Mouse (Mus musculus): ENCODE data around the gene Mcrip2. TPM values are rescaled to one million over a fixed set of nuclear protein-coding genes. Genes with fewer than 3 reads are reported as not detected.
A peak's percentile ranks its signal among the peaks of the same experiment; 100 is the strongest.

Gene Mcrip2
- 9.9 and 17.1 TPM in 2 replicates for polyA plus RNA-seq (2016; fragmentation: Nextera tagmentation; extraction: Ambion mirVana)

- Histone ChIP-seq H3K4me3 (peak within 1 kb of the TSS; percentile 93), H3K27me3 (ENCODE audit: low read depth, poor library complexity, severe bottlenecking) (no peaks in the 10 kb centered on the region), H3K9me3 (replicated peaks) (no peaks in the 10 kb centered on the region), H3K27ac (replicated peaks) (peak within 1 kb of the TSS; percentile 80), H3K36me3 (no peaks in the 10 kb centered on the region), H3K4me1 (peaks cover 42% of the 10 kb centered on the region)
- under 1% methylated on average over 24 of the region's 24 CpGs for WGBS
- peak; percentile 83 for DNase-seq (ENCODE audit: low spot score)
These were observed at the start of gene Mcrip2 for GRCm38 (mm10) chr17:25868601-25869191. TSS of gene Mcrip2 (minus strand) at chr17:25868764.

- Histone ChIP-seq H3K27me3 (ENCODE audit: low read depth, poor library complexity, severe bottlenecking) (no peaks in the 10 kb centered on the region), H3K36me3 (peaks cover 19% of the 10 kb centered on the region), H3K4me3 (peak overlapping the region; percentile 99), H3K27ac (replicated peaks) (no peak overlapping the region), H3K4me1 (peaks cover 37% of the 10 kb centered on the region), H3K9me3 (replicated peaks) (no peaks in the 10 kb centered on the region)
- DNase-seq (ENCODE audit: low spot score), result no peak
- WGBS, result 85% methylated on average over 9 of the region's 9 CpGs
These were observed 49.6 kb upstream of the Mcrip2 start for GRCm38 (mm10) chr17:25918037-25918750.

- Histone ChIP-seq H3K27me3 (ENCODE audit: low read depth, poor library complexity, severe bottlenecking) (no peaks in the 10 kb centered on the region), H3K4me1 (peaks cover 37% of the 10 kb centered on the region), H3K4me3 (0 out of 2 replicates have a peak overlapping the region, but pooled peaks have one; percentile 99), H3K36me3 (peaks cover 19% of the 10 kb centered on the region), H3K9me3 (replicated peaks) (no peaks in the 10 kb centered on the region), H3K27ac (replicated peaks) (no peak overlapping the region)
- DNase-seq (ENCODE audit: low spot score), result no peak
- WGBS, result 89% methylated on average over 8 of the region's 8 CpGs
These were observed 48.5 kb upstream of the Mcrip2 start for GRCm38 (mm10) chr17:25916931-25917647.

- Histone ChIP-seq H3K4me3 (no peak overlapping the region), H3K9me3 (replicated peaks) (no peaks in the 10 kb centered on the region), H3K4me1 (peaks cover 18% of the 10 kb centered on the region), H3K36me3 (peaks cover 28% of the 10 kb centered on the region), H3K27ac (replicated peaks) (no peak overlapping the region), H3K27me3 (ENCODE audit: low read depth, poor library complexity, severe bottlenecking) (no peaks in the 10 kb centered on the region)
- 86% methylated on average over 4 of the region's 4 CpGs for WGBS
- DNase-seq (ENCODE audit: low spot score), result no peak
These were observed 45.7 kb upstream of the Mcrip2 start for GRCm38 (mm10) chr17:25914295-25914694.

- H3K27ac ChIP-seq (replicated peaks), result no peak overlapping the region
- peaks cover 16% of the 10 kb centered on the region for H3K4me1 ChIP-seq
- H3K9me3 ChIP-seq (replicated peaks), result no peaks in the 10 kb centered on the region
- 89% methylated on average over 1 of the region's 1 CpGs for WGBS
- no peak for DNase-seq (ENCODE audit: low spot score)
- no peaks in the 10 kb centered on the region for H3K27me3 ChIP-seq (ENCODE audit: low read depth, poor library complexity, severe bottlenecking)
- peaks cover 28% of the 10 kb centered on the region for H3K36me3 ChIP-seq
- H3K4me3 ChIP-seq, result no peak overlapping the region
These were observed 45.3 kb upstream of the Mcrip2 start for GRCm38 (mm10) chr17:25913877-25914275.

GRCm38 (mm10) chr17:25913186-25913876, 44.8 kb upstream of the Mcrip2 start:
- Histone ChIP-seq H3K27ac (replicated peaks) (no peak overlapping the region), H3K4me1 (peaks cover 10% of the 10 kb centered on the region), H3K9me3 (replicated peaks) (no peaks in the 10 kb centered on the region), H3K27me3 (ENCODE audit: low read depth, poor library complexity, severe bottlenecking) (no peaks in the 10 kb centered on the region), H3K36me3 (peaks cover 28% of the 10 kb centered on the region), H3K4me3 (no peak overlapping the region)
- 92% methylated on average over 14 of the region's 14 CpGs for WGBS
- DNase-seq (ENCODE audit: low spot score), result no peak

- no peaks in the 10 kb centered on the region for H3K9me3 ChIP-seq (replicated peaks)
These were observed 43.3 kb upstream of the Mcrip2 start for GRCm38 (mm10) chr17:25911816-25912215.

GRCm38 (mm10) chr17:25907640-25908039, 39.1 kb upstream of the Mcrip2 start:
- WGBS, result 89% methylated on average over 2 of the region's 2 CpGs

More at GRCm38 (mm10) chr17:25911816-25912215, 43.3 kb upstream of the Mcrip2 start:
- DNase-seq (ENCODE audit: low spot score), result no peak
- no peaks in the 10 kb centered on the region for H3K27me3 ChIP-seq (ENCODE audit: low read depth, poor library complexity, severe bottlenecking)
- WGBS, result 94% methylated on average over 4 of the region's 4 CpGs
- no peaks in the 10 kb centered on the region for H3K4me1 ChIP-seq
- H3K4me3 ChIP-seq, result no peak overlapping the region
- H3K36me3 ChIP-seq, result peaks cover 19% of the 10 kb centered on the region
- no peak overlapping the region for H3K27ac ChIP-seq (replicated peaks)

GRCm38 (mm10) chr17:25903061-25903460, 34.5 kb upstream of the Mcrip2 start:
- Histone ChIP-seq H3K4me3 (no peak overlapping the region), H3K4me1 (no peaks in the 10 kb centered on the region), H3K9me3 (replicated peaks) (no peaks in the 10 kb centered on the region), H3K27me3 (ENCODE audit: low read depth, poor library complexity, severe bottlenecking) (no peaks in the 10 kb centered on the region), H3K27ac (replicated peaks) (no peak overlapping the region), H3K36me3 (peaks cover 14% of the 10 kb centered on the region)
- DNase-seq (ENCODE audit: low spot score), result no peak
- WGBS, result 89% methylated on average over 3 of the region's 3 CpGs

More at GRCm38 (mm10) chr17:25907640-25908039, 39.1 kb upstream of the Mcrip2 start:
- no peak overlapping the region for H3K4me3 ChIP-seq
- DNase-seq (ENCODE audit: low spot score), result no peak
- no peaks in the 10 kb centered on the region for H3K27me3 ChIP-seq (ENCODE audit: low read depth, poor library complexity, severe bottlenecking)
- no peak overlapping the region for H3K27ac ChIP-seq (replicated peaks)
- no peaks in the 10 kb centered on the region for H3K4me1 ChIP-seq
- H3K36me3 ChIP-seq, result peaks cover 10% of the 10 kb centered on the region
- no peaks in the 10 kb centered on the region for H3K9me3 ChIP-seq (replicated peaks)

- Histone ChIP-seq H3K4me1 (peaks cover 18% of the 10 kb centered on the region), H3K4me3 (no peak overlapping the region), H3K9me3 (replicated peaks) (no peaks in the 10 kb centered on the region), H3K36me3 (peaks cover 14% of the 10 kb centered on the region), H3K27me3 (ENCODE audit: low read depth, poor library complexity, severe bottlenecking) (no peaks in the 10 kb centered on the region), H3K27ac (replicated peaks) (no peak overlapping the region)
- DNase-seq (ENCODE audit: low spot score), result no peak
- 95% methylated on average over 1 of the region's 1 CpGs for WGBS
These were observed 31.6 kb upstream of the Mcrip2 start for GRCm38 (mm10) chr17:25900193-25900592.

GRCm38 (mm10) chr17:25895891-25896290, 27.3 kb upstream of the Mcrip2 start:
- H3K9me3 ChIP-seq (replicated peaks), result no peaks in the 10 kb centered on the region
- H3K4me1 ChIP-seq, result peaks cover 24% of the 10 kb centered on the region
- no peaks in the 10 kb centered on the region for H3K27me3 ChIP-seq (ENCODE audit: low read depth, poor library complexity, severe bottlenecking)
- H3K27ac ChIP-seq (replicated peaks), result peak overlapping the region; percentile 69
- peaks cover 9% of the 10 kb centered on the region for H3K36me3 ChIP-seq
- WGBS, result 72% methylated on average over 12 of the region's 12 CpGs
- no peak for DNase-seq (ENCODE audit: low spot score)
- H3K4me3 ChIP-seq, result no peak overlapping the region

- Histone ChIP-seq H3K4me3 (no peak overlapping the region), H3K4me1 (peaks cover 24% of the 10 kb centered on the region), H3K9me3 (replicated peaks) (no peaks in the 10 kb centered on the region), H3K36me3 (peaks cover 7% of the 10 kb centered on the region), H3K27ac (replicated peaks) (peak overlapping the region; percentile 69), H3K27me3 (ENCODE audit: low read depth, poor library complexity, severe bottlenecking) (no peaks in the 10 kb centered on the region)
- WGBS, result 24% methylated on average over 2 of the region's 2 CpGs
- no peak for DNase-seq (ENCODE audit: low spot score)
These were observed 26.9 kb upstream of the Mcrip2 start for GRCm38 (mm10) chr17:25895415-25895814.
